Mouse (Mus musculus): Measurements from ENCODE around the gene 1300017J02Rik. TPM values are rescaled to one million over a fixed set of nuclear protein-coding genes. Genes with fewer than 3 reads are reported as not detected.

Gene 1300017J02Rik
- polyA plus RNA-seq, 1 experiment from 2014 or later = 1.6 TPM

GRCm38 (mm10) chr9:103324678-103325077, 19.8 kb upstream of the 1300017J02Rik start:
- Histone ChIP-seq H3K36me3 (replicated peaks; ENCODE audit: control insufficient read depth, insufficient read depth, low read depth, low read length) (peaks cover 21% of the 10 kb centered on the region), H3K9ac (replicated peaks; ENCODE audit: low read length) (no peak overlapping the region), H3K4me2 (ENCODE audit: low read depth, low read length) (no peak overlapping the region), H3K27ac (replicated peaks; ENCODE audit: low read depth, low read length) (no peak overlapping the region), H3K27me3 (ENCODE audit: control insufficient read depth, insufficient read depth, low read length) (no peaks in the 10 kb centered on the region), H3K4me3 (ENCODE audit: low read depth, low read length) (no peak overlapping the region), H3K9me3 (replicated peaks; ENCODE audit: control insufficient read depth, low read length) (no peaks in the 10 kb centered on the region), H3K4me1 (ENCODE audit: control insufficient read depth, insufficient read depth, low read length) (no peaks in the 10 kb centered on the region)
- ATAC-seq (replicated peaks; ENCODE audit: insufficient number of reproducible peaks, low FRiP score, low TSS enrichment, low read depth) (no peak), DNase-seq (ENCODE audit: low spot score) (no peak)
- WGBS = 82% methylated on average over 1 of the region's 2 CpGs

- no peak overlapping the region for H3K9ac ChIP-seq (replicated peaks; ENCODE audit: low read length)
- H3K27me3 ChIP-seq (ENCODE audit: control insufficient read depth, insufficient read depth, low read length) = no peaks in the 10 kb centered on the region
- no peaks in the 10 kb centered on the region; the same call in 1 of the 2 replicates for H3K4me1 ChIP-seq (ENCODE audit: control insufficient read depth, insufficient read depth, low read length)
- peaks cover 11% of the 10 kb centered on the region; the same call in 1 of the 2 replicates for H3K36me3 ChIP-seq (replicated peaks; ENCODE audit: control insufficient read depth, insufficient read depth, low read depth, low read length)
- H3K9me3 ChIP-seq (replicated peaks; ENCODE audit: control insufficient read depth, low read length) = no peaks in the 10 kb centered on the region
- H3K4me3 ChIP-seq (ENCODE audit: low read depth, low read length) = no peak overlapping the region
- 94% methylated on average over 6 of the region's 6 CpGs for WGBS
- DNase-seq (ENCODE audit: low spot score) (no peak), ATAC-seq (replicated peaks; ENCODE audit: insufficient number of reproducible peaks, low FRiP score, low TSS enrichment, low read depth) (no peak)
- no peak overlapping the region for H3K4me2 ChIP-seq (ENCODE audit: low read depth, low read length)
- H3K27ac ChIP-seq (replicated peaks; ENCODE audit: low read depth, low read length) = no peak overlapping the region
Observed at GRCm38 (mm10) chr9:103309832-103310231, 5.0 kb upstream of the 1300017J02Rik start.

DNA sequence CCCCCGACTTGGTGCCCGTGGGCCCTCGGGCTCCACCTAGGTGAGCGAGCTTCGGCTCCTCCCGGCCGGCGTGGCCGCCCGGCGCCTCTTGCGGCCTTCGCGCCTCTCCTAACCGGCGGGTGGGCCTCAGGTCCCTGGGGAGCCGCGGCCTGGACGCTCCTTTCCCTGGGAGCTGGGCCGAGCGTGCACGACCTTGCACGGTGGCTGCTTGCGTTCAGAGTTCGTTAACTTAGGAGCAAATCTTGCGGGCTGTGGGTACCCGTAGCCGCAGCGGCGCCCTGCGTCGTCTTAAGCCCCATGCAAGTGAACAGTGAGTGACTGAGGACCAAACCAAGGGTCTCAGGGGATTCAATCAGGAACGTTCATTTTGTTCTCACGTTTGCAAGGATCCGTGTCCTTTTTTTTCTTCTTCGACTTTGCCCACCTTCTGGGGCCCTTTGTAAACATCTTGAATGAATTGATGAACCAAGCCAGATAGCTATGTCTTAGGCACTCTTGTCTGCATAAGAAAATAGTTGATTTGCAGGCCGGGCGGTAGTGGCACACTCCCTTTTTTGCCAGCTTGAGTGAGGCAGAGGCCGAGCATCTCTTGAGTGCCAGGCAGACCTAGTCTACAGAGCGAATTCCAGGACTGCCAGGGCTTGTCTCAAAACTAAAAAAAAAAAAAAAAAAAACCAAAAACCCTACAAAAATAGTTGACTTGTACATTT, 605 bp upstream of the 1300017J02Rik start:
- peak; percentile 75 for ATAC-seq (replicated peaks; ENCODE audit: insufficient number of reproducible peaks, low FRiP score, low TSS enrichment, low read depth)
- DNase-seq (ENCODE audit: low spot score) = peak; percentile 58

GRCm38 (mm10) chr9:103302666-103303065, 2.2 kb downstream of the 1300017J02Rik start:
- WGBS = 60% methylated on average over 3 of the region's 3 CpGs
- H3K4me1 ChIP-seq (ENCODE audit: control insufficient read depth, insufficient read depth, low read length) = no peaks in the 10 kb centered on the region; the same call in 1 of the 2 replicates
- no peak overlapping the region for H3K4me2 ChIP-seq (ENCODE audit: low read depth, low read length)
- H3K9ac ChIP-seq (replicated peaks; ENCODE audit: low read length) = no peak overlapping the region
- no peak overlapping the region for H3K27ac ChIP-seq (replicated peaks; ENCODE audit: low read depth, low read length)
- DNase-seq (ENCODE audit: low spot score) = peak; percentile 69
- H3K36me3 ChIP-seq (replicated peaks; ENCODE audit: control insufficient read depth, insufficient read depth, low read depth, low read length) = no peaks in the 10 kb centered on the region
- ATAC-seq (replicated peaks; ENCODE audit: insufficient number of reproducible peaks, low FRiP score, low TSS enrichment, low read depth) = no peak
- H3K4me3 ChIP-seq (ENCODE audit: low read depth, low read length) = no peak overlapping the region
- no peaks in the 10 kb centered on the region for H3K27me3 ChIP-seq (ENCODE audit: control insufficient read depth, insufficient read depth, low read length)
- no peaks in the 10 kb centered on the region for H3K9me3 ChIP-seq (replicated peaks; ENCODE audit: control insufficient read depth, low read length)

More for the DNA sequence above, 605 bp upstream of the 1300017J02Rik start:
- Histone ChIP-seq H3K9me3 (replicated peaks; ENCODE audit: control insufficient read depth, low read length) (no peaks in the 10 kb centered on the region), H3K4me2 (ENCODE audit: low read depth, low read length) (peak overlapping the region; percentile 67), H3K9ac (replicated peaks; ENCODE audit: low read length) (peak overlapping the region; percentile 97), H3K27me3 (ENCODE audit: control insufficient read depth, insufficient read depth, low read length) (no peaks in the 10 kb centered on the region), H3K4me1 (ENCODE audit: control insufficient read depth, insufficient read depth, low read length) (no peaks in the 10 kb centered on the region; the same call in 1 of the 2 replicates), H3K36me3 (replicated peaks; ENCODE audit: control insufficient read depth, insufficient read depth, low read depth, low read length) (peaks cover 5% of the 10 kb centered on the region; the same call in 1 of the 2 replicates), H3K27ac (replicated peaks; ENCODE audit: low read depth, low read length) (peak overlapping the region; percentile 87), H3K4me3 (ENCODE audit: low read depth, low read length) (peak overlapping the region; percentile 97)
- WGBS = under 1% methylated on average over 40 of the region's 40 CpGs

DNA sequence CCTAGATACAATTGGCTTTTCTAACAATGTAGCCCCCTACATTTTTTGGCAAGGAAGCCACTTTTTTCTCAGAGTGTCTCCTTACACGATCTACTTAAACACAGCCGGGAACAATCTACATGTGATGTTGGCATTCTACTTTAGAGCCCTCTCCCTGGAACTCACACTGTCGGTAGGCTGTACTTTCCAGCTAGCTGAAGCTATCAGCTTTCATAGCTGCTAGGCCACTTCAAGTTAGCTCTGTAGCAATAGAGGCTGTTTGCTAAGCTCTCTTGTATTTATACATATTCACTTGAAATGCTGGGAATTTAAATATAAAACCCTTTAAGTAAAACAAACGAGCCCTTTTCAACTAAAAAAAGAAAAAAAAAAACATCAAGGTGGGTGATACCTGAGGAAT, 2.6 kb downstream of the 1300017J02Rik start:
- ATAC-seq (replicated peaks; ENCODE audit: insufficient number of reproducible peaks, low FRiP score, low TSS enrichment, low read depth) (no peak), DNase-seq (ENCODE audit: low spot score) (no peak)
- WGBS = 80% methylated on average over 4 of the region's 4 CpGs
- Histone ChIP-seq H3K4me2 (ENCODE audit: low read depth, low read length) (no peak overlapping the region), H3K4me1 (ENCODE audit: control insufficient read depth, insufficient read depth, low read length) (no peaks in the 10 kb centered on the region; the same call in 1 of the 2 replicates), H3K36me3 (replicated peaks; ENCODE audit: control insufficient read depth, insufficient read depth, low read depth, low read length) (no peaks in the 10 kb centered on the region), H3K9ac (replicated peaks; ENCODE audit: low read length) (no peak overlapping the region), H3K27me3 (ENCODE audit: control insufficient read depth, insufficient read depth, low read length) (no peaks in the 10 kb centered on the region), H3K27ac (replicated peaks; ENCODE audit: low read depth, low read length) (no peak overlapping the region), H3K4me3 (ENCODE audit: low read depth, low read length) (no peak overlapping the region), H3K9me3 (replicated peaks; ENCODE audit: control insufficient read depth, low read length) (no peaks in the 10 kb centered on the region)

DNA sequence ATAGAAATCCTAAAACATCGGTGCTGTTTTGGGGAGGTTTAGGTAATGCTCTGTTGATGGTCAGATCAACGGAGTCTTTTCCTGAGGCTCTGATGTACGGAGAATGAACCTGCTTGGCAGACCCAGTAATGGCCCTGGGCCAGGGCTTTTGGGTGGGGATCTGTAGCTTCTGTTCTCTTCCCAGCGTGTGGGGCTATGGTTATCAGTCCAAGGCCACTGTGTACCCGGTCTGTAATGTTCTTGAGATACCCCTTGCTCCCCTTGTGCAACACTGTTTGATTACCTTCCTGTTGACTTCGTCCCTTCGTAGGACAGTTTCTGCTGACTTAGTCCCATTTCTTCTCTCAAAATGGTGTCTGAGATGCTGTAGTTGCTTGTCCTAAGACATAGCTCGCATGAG, 3.8 kb downstream of the 1300017J02Rik start:
- Histone ChIP-seq H3K9me3 (replicated peaks; ENCODE audit: control insufficient read depth, low read length) (no peaks in the 10 kb centered on the region), H3K4me1 (ENCODE audit: control insufficient read depth, insufficient read depth, low read length) (no peaks in the 10 kb centered on the region), H3K9ac (replicated peaks; ENCODE audit: low read length) (no peak overlapping the region), H3K4me3 (ENCODE audit: low read depth, low read length) (no peak overlapping the region), H3K4me2 (ENCODE audit: low read depth, low read length) (no peak overlapping the region), H3K36me3 (replicated peaks; ENCODE audit: control insufficient read depth, insufficient read depth, low read depth, low read length) (no peaks in the 10 kb centered on the region), H3K27me3 (ENCODE audit: control insufficient read depth, insufficient read depth, low read length) (no peaks in the 10 kb centered on the region), H3K27ac (replicated peaks; ENCODE audit: low read depth, low read length) (no peak overlapping the region)
- WGBS = 92% methylated on average over 8 of the region's 8 CpGs
- no peak for DNase-seq (ENCODE audit: low spot score)
- no peak for ATAC-seq (replicated peaks; ENCODE audit: insufficient number of reproducible peaks, low FRiP score, low TSS enrichment, low read depth)

DNA sequence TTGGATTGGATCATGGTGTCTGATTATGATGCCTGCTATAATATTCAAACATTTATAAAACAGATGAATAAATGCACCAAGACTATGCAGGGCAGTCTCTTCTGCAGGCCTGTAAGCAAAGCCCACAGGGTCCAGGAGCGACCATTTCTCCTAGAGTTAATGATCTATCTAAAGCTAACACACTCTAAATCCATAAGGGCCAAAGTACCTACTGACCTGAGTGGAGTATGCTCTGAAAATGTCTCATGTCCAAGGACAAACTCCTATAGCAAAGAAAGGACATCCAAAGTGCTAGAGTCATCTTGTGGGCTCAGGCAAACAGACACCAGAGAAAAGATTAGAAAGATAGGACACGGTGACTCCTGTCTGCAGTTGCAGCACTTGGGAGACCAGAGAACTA, 10.4 kb downstream of the 1300017J02Rik start:
- no peaks in the 10 kb centered on the region for H3K27me3 ChIP-seq (ENCODE audit: control insufficient read depth, insufficient read depth, low read length)
- 90% methylated on average over 2 of the region's 2 CpGs for WGBS
- H3K4me2 ChIP-seq (ENCODE audit: low read depth, low read length) = no peak overlapping the region
- no peak for ATAC-seq (replicated peaks; ENCODE audit: insufficient number of reproducible peaks, low FRiP score, low TSS enrichment, low read depth)
- no peak overlapping the region for H3K27ac ChIP-seq (replicated peaks; ENCODE audit: low read depth, low read length)
- H3K4me3 ChIP-seq (ENCODE audit: low read depth, low read length) = no peak overlapping the region
- H3K9ac ChIP-seq (replicated peaks; ENCODE audit: low read length) = no peak overlapping the region
- H3K4me1 ChIP-seq (ENCODE audit: control insufficient read depth, insufficient read depth, low read length) = no peaks in the 10 kb centered on the region
- H3K36me3 ChIP-seq (replicated peaks; ENCODE audit: control insufficient read depth, insufficient read depth, low read depth, low read length) = no peaks in the 10 kb centered on the region
- DNase-seq (ENCODE audit: low spot score) = no peak
- no peaks in the 10 kb centered on the region for H3K9me3 ChIP-seq (replicated peaks; ENCODE audit: control insufficient read depth, low read length)

- Histone ChIP-seq H3K27ac (replicated peaks; ENCODE audit: low read depth, low read length) (no peak overlapping the region), H3K4me2 (ENCODE audit: low read depth, low read length) (no peak overlapping the region), H3K9me3 (replicated peaks; ENCODE audit: control insufficient read depth, low read length) (no peaks in the 10 kb centered on the region), H3K4me1 (ENCODE audit: control insufficient read depth, insufficient read depth, low read length) (no peaks in the 10 kb centered on the region), H3K4me3 (ENCODE audit: low read depth, low read length) (no peak overlapping the region), H3K9ac (replicated peaks; ENCODE audit: low read length) (no peak overlapping the region), H3K36me3 (replicated peaks; ENCODE audit: control insufficient read depth, insufficient read depth, low read depth, low read length) (no peaks in the 10 kb centered on the region), H3K27me3 (ENCODE audit: control insufficient read depth, insufficient read depth, low read length) (no peaks in the 10 kb centered on the region)
- no peak for DNase-seq (ENCODE audit: low spot score)
- 90% methylated on average over 13 of the region's 13 CpGs for WGBS
- ATAC-seq (replicated peaks; ENCODE audit: insufficient number of reproducible peaks, low FRiP score, low TSS enrichment, low read depth) = no peak
Observed at GRCm38 (mm10) chr9:103288489-103289180, 16.2 kb downstream of the 1300017J02Rik start.

Data from embryonic facial prominence, embryonic 11.5 days (tissue).